Mouse (Mus musculus) lung, postnatal 10 days (tissue): ENCODE data around the gene Hdac7.

Experiments
- DNase-seq: peaks from one replicate; pipeline ENCODE4 v3.0.0; 2021

The Hdac7 gene

DNA sequence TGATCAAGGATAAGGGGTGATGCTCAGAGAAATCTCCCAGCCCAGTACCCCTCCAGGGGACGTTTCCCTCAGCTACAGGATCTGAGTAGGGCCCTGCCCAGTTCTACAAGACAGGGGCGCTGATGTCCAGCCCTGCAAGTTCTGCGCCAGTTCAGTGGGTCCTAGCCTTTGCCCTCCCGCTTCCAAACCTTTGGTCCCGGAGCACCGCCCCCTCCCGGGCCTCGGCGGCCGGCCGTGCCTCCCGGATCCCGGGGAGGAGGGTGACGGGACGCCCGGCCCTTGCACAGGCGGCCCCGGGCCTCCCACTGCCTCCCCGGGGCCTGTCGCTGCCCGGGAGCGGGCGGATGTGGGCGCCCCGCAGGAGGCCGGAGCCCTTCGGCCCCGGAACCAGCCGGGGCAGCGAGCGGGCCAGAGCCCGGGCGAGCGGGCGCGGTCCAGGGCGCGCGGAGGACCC, 13.5 kb downstream of the Hdac7 start:
- peak; percentile 63 for DNase-seq

- DNase-seq: peak; percentile 51
These were observed 14.0 kb downstream of the Hdac7 start for GRCm38 (mm10) chr15:97830253-97830787.

- DNase-seq: no peak
These were observed 14.9 kb downstream of the Hdac7 start for GRCm38 (mm10) chr15:97829432-97829831.

DNA sequence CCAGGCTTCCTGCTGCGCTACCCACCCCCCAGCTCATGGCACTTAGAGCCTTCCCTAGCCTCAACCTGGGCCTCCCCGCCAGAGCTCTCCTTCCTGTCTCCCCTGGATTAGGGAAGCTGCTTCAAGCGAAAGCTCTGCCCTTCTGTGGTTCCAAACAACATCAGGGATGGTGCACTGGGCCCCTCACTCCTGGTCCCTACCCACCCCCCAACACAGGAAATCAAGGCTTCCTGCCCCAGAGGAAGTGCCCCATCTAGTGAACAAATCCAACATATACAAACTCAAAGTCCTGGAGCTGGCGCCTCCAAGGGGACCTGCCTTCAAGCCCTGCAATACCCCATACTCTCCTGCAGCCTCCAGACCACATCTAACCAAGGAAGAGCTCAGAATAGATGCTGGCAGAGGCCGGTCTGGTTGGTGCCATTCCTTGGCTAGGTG, 15.4 kb downstream of the Hdac7 start:
- DNase-seq: peak; percentile 83

GRCm38 (mm10) chr15:97828221-97828842, 16.0 kb downstream of the Hdac7 start:
- DNase-seq: no peak

DNA sequence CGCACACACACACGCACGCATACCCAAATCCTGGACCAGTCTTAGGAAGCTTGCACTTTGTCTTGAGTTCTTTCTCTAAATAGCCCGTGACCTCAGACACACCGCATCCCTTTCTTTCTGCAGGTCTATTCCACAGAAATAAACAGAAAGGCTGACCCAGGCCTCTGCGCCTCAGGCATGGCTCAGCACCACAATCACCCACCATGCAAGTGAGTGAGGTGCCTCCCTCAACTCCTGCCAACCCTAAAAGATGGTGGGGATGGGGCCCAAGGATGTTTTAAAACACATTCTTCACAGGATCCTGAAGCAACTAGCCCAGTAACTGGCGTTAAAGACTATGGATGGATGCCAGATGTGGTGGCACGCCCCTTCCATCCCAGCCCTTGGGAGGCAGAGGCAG, 16.9 kb downstream of the Hdac7 start:
- no peak for DNase-seq

DNA sequence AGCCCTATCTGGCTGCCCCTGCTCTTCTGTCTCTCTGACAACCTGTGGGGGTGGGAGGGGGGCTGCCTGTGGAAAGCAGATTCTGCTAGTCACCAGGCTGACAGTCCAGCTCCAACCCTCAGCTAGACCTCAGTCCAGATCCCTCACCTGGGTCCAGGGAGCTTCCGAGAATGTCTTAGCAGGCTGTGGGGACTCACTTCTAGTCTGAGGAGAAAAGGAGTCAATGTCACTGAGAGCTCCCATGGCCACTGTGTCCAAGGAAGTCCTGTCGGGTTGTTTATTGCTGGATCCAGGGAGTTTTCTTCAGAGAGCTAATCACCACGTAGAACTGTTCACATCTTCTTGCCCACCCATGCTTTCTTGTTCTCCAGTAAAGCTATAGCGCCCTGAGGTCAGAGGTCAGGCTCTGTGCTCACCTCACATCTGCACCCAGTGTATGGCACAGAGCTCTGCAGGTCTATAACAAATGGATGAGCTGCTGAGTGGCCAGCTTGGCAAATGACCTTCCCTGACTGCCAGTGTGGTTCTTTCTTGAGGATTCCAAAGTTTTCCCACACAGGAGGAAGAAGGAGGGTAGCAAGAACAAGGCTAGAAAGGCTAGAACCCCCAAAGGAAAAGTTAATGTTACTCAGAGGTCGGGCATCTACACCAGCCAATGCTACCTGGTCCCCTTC, 17.6 kb downstream of the Hdac7 start:
- no peak for DNase-seq

DNA sequence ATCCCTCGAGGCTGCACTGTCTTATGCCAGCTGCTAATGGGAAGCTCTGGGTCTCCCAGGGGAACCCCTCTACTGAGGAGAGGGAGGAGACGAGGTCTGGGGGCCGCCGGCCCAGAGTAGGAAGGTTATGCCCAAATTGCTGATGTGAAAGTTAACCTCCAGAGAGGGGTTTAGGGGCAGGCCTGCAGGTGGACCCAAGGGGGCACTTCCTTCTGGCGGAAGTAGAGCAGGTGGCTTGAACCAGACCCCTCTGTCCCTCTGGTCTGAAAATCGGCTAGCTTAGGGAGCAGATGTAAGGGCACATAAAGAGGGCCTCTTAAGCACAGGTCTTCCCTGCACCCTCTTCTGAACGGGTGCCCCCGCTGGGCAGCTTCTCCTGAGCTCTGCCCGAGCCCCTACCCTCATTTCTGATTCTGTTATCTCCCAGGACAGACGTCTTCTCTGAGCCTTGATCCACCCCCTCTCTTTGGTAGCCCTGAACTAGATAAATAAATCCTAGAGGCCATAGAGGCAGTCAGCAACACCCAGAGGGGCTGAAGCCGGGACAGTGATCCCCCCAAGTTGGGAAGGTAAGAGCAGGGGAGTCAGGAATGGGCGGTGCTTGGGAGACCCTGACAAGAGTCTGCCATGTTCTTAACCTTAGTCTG, 18.2 kb downstream of the Hdac7 start:
- DNase-seq: no peak

DNA sequence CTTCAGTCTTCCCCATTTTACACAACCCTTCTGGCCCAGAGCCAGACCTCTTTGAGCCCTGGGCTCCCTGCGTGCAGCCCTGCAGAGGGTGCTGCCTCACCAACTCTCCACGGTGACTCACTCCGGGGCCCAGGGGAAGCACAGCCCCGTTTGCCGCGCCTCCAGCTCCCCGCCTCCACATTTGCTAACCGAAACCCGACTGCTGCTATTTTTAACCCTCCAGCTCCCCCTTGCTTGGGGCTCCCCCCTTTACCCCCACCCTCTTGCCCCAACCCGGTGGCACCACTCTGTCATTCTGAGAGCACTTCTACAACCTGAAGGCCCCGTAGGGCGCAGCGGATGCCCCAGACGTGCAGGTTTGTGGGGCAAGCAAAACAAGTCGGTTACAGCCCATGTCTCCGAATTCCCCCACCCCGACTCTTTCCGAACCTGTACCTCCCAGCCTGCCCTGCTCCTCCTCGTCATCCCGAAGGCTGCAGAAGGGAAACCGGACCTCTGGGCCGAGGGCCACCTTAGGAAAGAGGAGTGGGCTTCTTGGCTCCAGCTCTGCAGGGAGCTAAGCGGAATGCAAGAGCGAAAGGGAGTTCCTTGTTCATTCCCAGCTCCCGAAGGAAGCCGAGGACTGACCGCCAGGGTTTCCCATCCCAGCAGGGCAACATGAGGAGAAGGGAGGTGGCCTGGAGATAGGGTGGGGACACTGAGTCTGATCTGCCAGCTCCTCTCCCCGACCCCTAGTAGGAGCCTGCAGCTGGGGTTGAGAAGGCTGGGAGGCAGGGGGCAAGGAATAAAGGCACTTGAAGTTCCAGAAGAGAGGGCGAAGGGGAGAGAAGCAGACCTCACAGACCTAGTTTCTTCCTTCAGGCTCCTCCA, 19.0 kb downstream of the Hdac7 start:
- DNase-seq: peak; percentile 95

GRCm38 (mm10) chr15:97824042-97824441, 20.3 kb downstream of the Hdac7 start:
- DNase-seq: no peak

GRCm38 (mm10) chr15:97823479-97823878, 20.8 kb downstream of the Hdac7 start:
- DNase-seq: no peak

- DNase-seq: peak; percentile 79
These were observed 21.6 kb downstream of the Hdac7 start for GRCm38 (mm10) chr15:97822545-97823228.

DNA sequence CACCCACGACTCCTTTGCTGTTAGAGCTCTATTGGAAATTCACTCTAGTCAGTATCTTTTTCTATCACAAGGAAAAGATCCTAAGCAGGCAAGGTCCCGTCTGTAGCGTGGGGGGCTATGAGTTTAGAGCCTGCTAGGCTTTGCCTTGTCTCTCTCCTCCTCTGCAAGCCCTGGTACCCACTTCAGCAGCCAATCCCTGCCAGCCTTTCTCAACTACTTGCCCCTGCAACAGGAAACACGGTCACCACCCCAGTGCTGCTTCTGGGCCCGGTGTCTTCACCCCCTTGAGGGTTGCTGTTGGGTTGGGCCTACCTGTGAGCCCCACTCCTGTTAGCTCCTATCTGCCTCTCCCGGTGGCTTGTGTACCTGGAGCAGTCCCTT, 22.3 kb downstream of the Hdac7 start:
- no peak for DNase-seq

GRCm38 (mm10) chr15:97821321-97821982, 22.9 kb downstream of the Hdac7 start:
- DNase-seq: peak; percentile 61

- no peak for DNase-seq
These were observed 24.4 kb downstream of the Hdac7 start for GRCm38 (mm10) chr15:97819937-97820336.

- no peak for DNase-seq
These were observed 27.9 kb downstream of the Hdac7 start for GRCm38 (mm10) chr15:97816199-97816994.

GRCm38 (mm10) chr15:97815254-97815653, 29.0 kb downstream of the Hdac7 start:
- DNase-seq: no peak

- DNase-seq: no peak
These were observed 29.6 kb downstream of the Hdac7 start for GRCm38 (mm10) chr15:97814703-97815102.

- DNase-seq: peak; percentile 74
These were observed 30.7 kb downstream of the Hdac7 start for GRCm38 (mm10) chr15:97813452-97814204.

DNA sequence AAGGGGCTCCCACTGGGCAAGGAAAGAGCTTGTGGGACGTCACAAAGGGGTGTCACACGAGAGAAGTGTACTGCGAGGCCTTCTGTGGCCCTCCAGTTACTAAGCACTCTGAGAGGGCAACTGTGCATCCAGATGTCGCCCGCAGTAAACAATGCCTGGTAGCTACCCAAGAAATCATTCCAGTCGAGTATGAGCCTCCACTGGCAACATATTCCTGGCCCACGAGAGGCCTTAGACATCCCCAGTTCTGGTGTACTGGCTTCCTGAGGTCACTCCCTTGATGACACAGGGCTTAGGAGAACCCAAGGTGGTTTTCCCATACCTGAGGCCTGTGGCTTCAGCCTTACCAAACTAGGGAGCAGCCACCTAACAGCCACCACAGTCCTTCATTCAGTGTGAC, 31.4 kb downstream of the Hdac7 start:
- no peak for DNase-seq
